Mouse (Mus musculus) MEL (cell line): Measurements from ENCODE around the gene Dlg2. TPM values are rescaled to one million over a fixed set of nuclear protein-coding genes. Genes with fewer than 3 reads are reported as not detected.

Experiments used
- DNase-seq: peaks from one replicate; pipeline ENCODE4 v3.0.0; 2011; ENCODE audit warnings: low read depth, low spot score
- H3K27ac ChIP-seq: 2 replicates; pipeline ENCODE4 v1.5.1; 2012; ENCODE audit warnings: low read depth, mild to moderate bottlenecking, control low read depth, low read length, moderate library complexity; ENCODE audit not compliant: control insufficient read depth
- H3K27me3 ChIP-seq, 2 experiments: fragments of 150-350 bp in 1 of 2; sonication (generic) in 1 of 2; 2 replicates each; pipeline ENCODE4 v1.6.1; 2012; ENCODE audit warnings: low read length in 2 of 2, mild to moderate bottlenecking in 2 of 2, improper control_type of control experiment in 1 of 2, moderate library complexity in 1 of 2; ENCODE audit not compliant: insufficient read depth in 2 of 2, control insufficient read depth in 1 of 2
- H3K36me3 ChIP-seq, 2 experiments: 2 replicates each; pipeline ENCODE4 v1.6.1; 2012 to 2014; ENCODE audit warnings: low read length in 2 of 2, improper control_type of control experiment in 1 of 2, inconsistent platforms in 1 of 2, mild to moderate bottlenecking in 1 of 2; ENCODE audit not compliant: insufficient read depth in 2 of 2, control insufficient read depth in 1 of 2
- H3K4me1 ChIP-seq, 2 experiments: fragments of 150-350 bp in 1 of 2; sonication (generic) in 1 of 2; 2 replicates each; pipeline ENCODE4 v1.6.1; 2012; ENCODE audit warnings: low read length in 2 of 2, improper control_type of control experiment in 1 of 2, mild to moderate bottlenecking in 1 of 2; ENCODE audit not compliant: insufficient read depth in 2 of 2, control insufficient read depth in 1 of 2
- H3K4me3 ChIP-seq, 2 experiments: fragments of 150-350 bp in 1 of 2; sonication (generic) in 1 of 2; 2 replicates each; pipeline ENCODE4 v1.5.1; 2012; ENCODE audit warnings: low read depth in 2 of 2, low read length in 2 of 2, mild to moderate bottlenecking in 2 of 2, moderate library complexity in 2 of 2, control low read depth in 1 of 2, improper control_type of control experiment in 1 of 2; ENCODE audit not compliant: control insufficient read depth in 1 of 2, insufficient read depth in 1 of 2
- H3K79me2 ChIP-seq: 2 replicates; pipeline ENCODE4 v1.6.1; 2012; ENCODE audit warnings: mild to moderate bottlenecking, low read length, moderate library complexity; ENCODE audit not compliant: control insufficient read depth, poor library complexity, insufficient read depth
- H3K9ac ChIP-seq: 2 replicates; pipeline ENCODE4 v1.6.1; 2012; ENCODE audit warnings: low read depth, mild to moderate bottlenecking, control low read depth, low read length, moderate library complexity; ENCODE audit not compliant: control insufficient read depth, poor library complexity, severe bottlenecking
- H3K9me3 ChIP-seq: fragments of 150-350 bp; sonication (generic); replicated peaks from 2 replicates; pipeline ENCODE4 v1.6.1; 2012; ENCODE audit warnings: mild to moderate bottlenecking, low read length, improper control_type of control experiment, moderate library complexity; ENCODE audit not compliant: insufficient read depth
- BHLHE40 ChIP-seq: IDR thresholded peaks from 2 replicates; pipeline ENCODE4 v1.6.1; 2012; ENCODE audit warnings: low read depth, mild to moderate bottlenecking, inconsistent platforms, low read length, improper control_type of control experiment, borderline replicate concordance
- CHD2 ChIP-seq: IDR thresholded peaks from 2 replicates; pipeline ENCODE4 v1.6.1; 2011; ENCODE audit warnings: low read length, improper control_type of control experiment
- CTCF ChIP-seq, 3 experiments: IDR thresholded peaks in 2 of 3; conservative IDR thresholded peaks in 1 of 3; 2 replicates each; pipeline ENCODE4 v1.5.1; 2011 to 2012; ENCODE audit warnings: low read length in 3 of 3, low read depth in 2 of 3, mild to moderate bottlenecking in 2 of 3, improper control_type of control experiment in 1 of 3, inconsistent platforms in 1 of 3, mixed read lengths in 1 of 3, moderate library complexity in 1 of 3; ENCODE audit not compliant: control insufficient read depth in 1 of 3, insufficient read depth in 1 of 3, poor library complexity in 1 of 3, severe bottlenecking in 1 of 3
- GABPA ChIP-seq: IDR thresholded peaks from 2 replicates; pipeline ENCODE4 v1.6.1; 2012; ENCODE audit warnings: low read depth, mild to moderate bottlenecking, inconsistent platforms, low read length, improper control_type of control experiment, moderate library complexity
- HCFC1 ChIP-seq: IDR thresholded peaks from 2 replicates; pipeline ENCODE4 v1.6.1; 2012; ENCODE audit warnings: low read depth, mild to moderate bottlenecking, inconsistent platforms, low read length, improper control_type of control experiment, moderate library complexity
- KAT2A ChIP-seq: conservative IDR thresholded peaks from 2 replicates; pipeline ENCODE4 v1.6.1; 2012; ENCODE audit warnings: low read depth, low read length, improper control_type of control experiment, inconsistent platforms
- MAZ ChIP-seq: IDR thresholded peaks from 2 replicates; pipeline ENCODE4 v1.6.1; 2012; ENCODE audit warnings: low read depth, mild to moderate bottlenecking, inconsistent platforms, low read length, improper control_type of control experiment
- MEF2A ChIP-seq: IDR thresholded peaks from 2 replicates; pipeline ENCODE4 v1.6.1; 2014; ENCODE audit warnings: low read depth, mild to moderate bottlenecking, inconsistent platforms, low read length, improper control_type of control experiment; ENCODE audit not compliant: poor library complexity, insufficient replicate concordance, severe bottlenecking; ENCODE audit errors: extremely low read depth
- MXI1 ChIP-seq: IDR thresholded peaks from 2 replicates; pipeline ENCODE4 v1.6.1; 2011; ENCODE audit warnings: mild to moderate bottlenecking, low read depth, low read length, improper control_type of control experiment
- MYB ChIP-seq: IDR thresholded peaks from 2 replicates; pipeline ENCODE4 v1.6.1; 2011; ENCODE audit warnings: mild to moderate bottlenecking, low read depth, low read length, improper control_type of control experiment
- MYC ChIP-seq: IDR thresholded peaks from 2 replicates; pipeline ENCODE4 v1.6.1; 2011; ENCODE audit warnings: low read depth, mild to moderate bottlenecking, low read length, improper control_type of control experiment, moderate library complexity
- NRF1 ChIP-seq: IDR thresholded peaks from 2 replicates; pipeline ENCODE4 v1.6.1; 2014; ENCODE audit warnings: low read depth, mild to moderate bottlenecking, inconsistent platforms, low read length, improper control_type of control experiment, moderate library complexity; ENCODE audit not compliant: poor library complexity, insufficient read depth, severe bottlenecking
- POLR2A ChIP-seq, 2 experiments: IDR thresholded peaks; 2 replicates each; pipeline ENCODE4 v1.6.1; 2011 to 2012; ENCODE audit warnings: low read length in 2 of 2, mild to moderate bottlenecking in 2 of 2, control low read depth in 1 of 2, improper control_type of control experiment in 1 of 2, low read depth in 1 of 2, moderate library complexity in 1 of 2; ENCODE audit not compliant: control insufficient read depth in 1 of 2, insufficient read depth in 1 of 2, poor library complexity in 1 of 2
- POLR2AphosphoS2 ChIP-seq: IDR thresholded peaks from 2 replicates; pipeline ENCODE4 v1.6.1; 2011; ENCODE audit warnings: low read length, improper control_type of control experiment
- POLR2AphosphoS5 ChIP-seq: IDR thresholded peaks from 2 replicates; pipeline ENCODE4 v1.6.1; 2012; ENCODE audit warnings: low read depth, borderline replicate concordance, mild to moderate bottlenecking, inconsistent platforms, low read length, moderate library complexity, mixed read lengths
- RAD21 ChIP-seq: IDR thresholded peaks from 2 replicates; pipeline ENCODE4 v1.6.1; 2011; ENCODE audit warnings: mild to moderate bottlenecking, low read depth, low read length, improper control_type of control experiment
- SIN3A ChIP-seq: IDR thresholded peaks from 2 replicates; pipeline ENCODE4 v1.6.1; 2012; ENCODE audit warnings: low read length, improper control_type of control experiment, inconsistent platforms
- SMC3 ChIP-seq: IDR thresholded peaks from 2 replicates; pipeline ENCODE4 v1.6.1; 2011; ENCODE audit warnings: low read depth, low read length, improper control_type of control experiment
- TAL1 ChIP-seq: IDR thresholded peaks from 2 replicates; pipeline ENCODE4 v1.6.1; 2012; ENCODE audit warnings: mild to moderate bottlenecking, inconsistent platforms, low read length, moderate library complexity, mixed read lengths
- TCF12 ChIP-seq: IDR thresholded peaks from 2 replicates; pipeline ENCODE4 v1.6.1; 2014; ENCODE audit warnings: low read depth, mild to moderate bottlenecking, inconsistent platforms, low read length, improper control_type of control experiment, moderate library complexity
- ZC3H11A ChIP-seq: IDR thresholded peaks from 2 replicates; pipeline ENCODE4 v1.6.1; 2012; ENCODE audit warnings: low read depth, mild to moderate bottlenecking, inconsistent platforms, low read length, improper control_type of control experiment
- ZKSCAN1 ChIP-seq: IDR thresholded peaks from 2 replicates; pipeline ENCODE4 v1.6.1; 2012; ENCODE audit warnings: low read depth, mild to moderate bottlenecking, inconsistent platforms, low read length, improper control_type of control experiment, moderate library complexity
- ZNF384 ChIP-seq: IDR thresholded peaks from 2 replicates; pipeline ENCODE4 v1.6.1; 2012; ENCODE audit warnings: low read depth, mild to moderate bottlenecking, inconsistent platforms, low read length, improper control_type of control experiment
- polyA plus RNA-seq, 2 experiments: library from polyadenylated mRNA; stranded (reverse) in 1 of 2; unstranded in 1 of 2; fragments of >175 nt in 1 of 2; fragments of >200 nt in 1 of 2; gene quantifications; 2 replicates each; pipeline versions ENCODE4 v1.2.1 to v1.2.4; 2012; ENCODE audit warnings: low replicate concordance in 2 of 2, low read depth in 1 of 2; ENCODE audit not compliant: insufficient read length in 2 of 2, insufficient read depth in 1 of 2, missing spikeins in 1 of 2
- total RNA-seq: library from RNA; depleted of rRNA; stranded (reverse); fragments of 300-350 nt; gene quantifications from 2 replicates; pipeline ENCODE4 v1.2.3, GENCODE M21; 2012

Dlg2 gene
- total and polyA plus RNA-seq, 3 experiments = 0.04 TPM; not detected in 2

DNA sequence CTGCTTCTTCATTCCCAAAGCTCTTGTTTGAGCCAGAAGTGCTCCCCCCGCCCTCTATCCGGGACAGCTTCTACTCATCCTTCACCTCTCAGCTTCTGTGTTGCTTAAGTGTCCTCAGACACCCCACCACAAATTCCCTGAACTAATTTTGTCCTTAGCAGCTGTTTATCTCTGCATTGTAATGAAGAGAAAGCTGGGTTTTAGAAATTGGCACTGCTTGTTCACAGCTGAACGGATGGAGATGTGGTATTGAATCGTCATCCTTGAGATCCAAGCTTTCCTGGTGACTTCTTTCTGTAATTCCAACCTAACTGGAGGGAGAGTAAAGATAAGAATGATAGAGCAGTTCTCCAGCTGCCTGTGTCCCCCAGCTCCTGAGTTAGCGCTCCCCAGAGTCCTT lies 834.7 kb downstream of the Dlg2 start:
- Histone ChIP-seq H3K9me3 (no peaks in the 10 kb centered on the region), H3K4me1 (no peaks in the 10 kb centered on the region), H3K79me2 (no peaks in the 10 kb centered on the region), H3K27ac (no peak overlapping the region), H3K4me3 (no peak overlapping the region), H3K27me3 (no peaks in the 10 kb centered on the region), H3K9ac (no peak overlapping the region), H3K36me3 (no peaks in the 10 kb centered on the region)
- TF ChIP-seq MXI1 (no peak), ZC3H11A (no peak), MYC (no peak), CHD2 (no peak), POLR2AphosphoS2 (no peak), TCF12 (no peak), POLR2A (IDR thresholded peaks at IDR 0.05; ENCODE audit: control insufficient read depth in 1 of 2, insufficient read depth in 1 of 2, low read depth in 1 of 2, low read length in 2 of 2, poor library complexity in 1 of 2) (no peak), ZNF384 (no peak), HCFC1 (no peak), BHLHE40 (no peak), RAD21 (no peak), MYB (no peak), KAT2A (no peak), SMC3 (no peak), GABPA (no peak)
- no peak for DNase-seq

DNA sequence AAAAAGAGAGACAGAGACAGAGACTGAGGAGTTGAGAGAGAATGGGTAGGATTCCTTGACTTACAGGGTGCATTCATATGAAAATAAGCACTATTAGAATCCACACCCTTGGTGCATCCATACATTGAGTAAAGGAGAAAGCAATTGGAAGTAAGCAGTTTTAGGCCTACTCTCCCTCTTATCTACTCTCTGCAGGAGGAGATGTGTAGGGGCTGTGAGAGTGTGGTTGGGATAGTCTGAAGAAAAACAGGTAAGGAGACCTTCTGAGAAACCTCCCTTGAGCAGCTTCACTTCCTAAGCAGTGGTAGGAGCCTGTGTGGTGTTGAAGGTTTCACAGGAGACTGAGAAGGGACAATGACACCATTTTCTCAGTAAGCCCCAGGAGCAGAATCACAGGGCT lies 868.6 kb downstream of the Dlg2 start:
- TF ChIP-seq ZC3H11A (no peak), MAZ (no peak), TAL1 (no peak), SIN3A (no peak), MEF2A (no peak), ZKSCAN1 (no peak), BHLHE40 (no peak), POLR2AphosphoS2 (no peak), POLR2A (IDR thresholded peaks at IDR 0.05; ENCODE audit: control insufficient read depth in 1 of 2, insufficient read depth in 1 of 2, low read depth in 1 of 2, low read length in 2 of 2, poor library complexity in 1 of 2) (no peak), CHD2 (no peak), GABPA (no peak), ZNF384 (no peak), MXI1 (no peak), KAT2A (no peak), TCF12 (no peak), NRF1 (no peak), CTCF (IDR thresholded peaks at IDR 0.05 in 2 of 3, conservative IDR thresholded peaks at IDR 0.05 in 1 of 3; ENCODE audit: control insufficient read depth in 1 of 3, insufficient read depth in 1 of 3, low read depth in 2 of 3, low read length in 3 of 3, poor library complexity in 1 of 3, severe bottlenecking in 1 of 3) (no peak), POLR2AphosphoS5 (no peak)

More for the DNA sequence above, 868.6 kb downstream of the Dlg2 start:
- Histone ChIP-seq H3K27me3 (no peaks in the 10 kb centered on the region), H3K79me2 (no peaks in the 10 kb centered on the region), H3K36me3 (no peaks in the 10 kb centered on the region), H3K27ac (no peak overlapping the region), H3K9me3 (no peaks in the 10 kb centered on the region), H3K4me1 (no peaks in the 10 kb centered on the region), H3K4me3 (no peak overlapping the region), H3K9ac (no peak overlapping the region)
- no peak for DNase-seq
